Mouse (Mus musculus): ENCODE measurements around the gene Bloc1s6. TPM values are rescaled to one million over a fixed set of nuclear protein-coding genes. Genes with fewer than 3 reads are reported as not detected.

The Bloc1s6 gene
- polyA plus RNA-seq, 1 experiment from 2014 or later, result 34.3 TPM

GRCm38 (mm10) chr2:122715148-122715692 lies 23.1 kb upstream of the Bloc1s6 start:
- no peaks in the 10 kb centered on the region for H3K9me3 ChIP-seq (replicated peaks)
- H3K27me3 ChIP-seq (replicated peaks), result no peaks in the 10 kb centered on the region
- H3K4me3 ChIP-seq, result no peak overlapping the region
- H3K36me3 ChIP-seq, result no peaks in the 10 kb centered on the region
- 61% methylated on average over 5 of the region's 5 CpGs for WGBS
- H3K27ac ChIP-seq (ENCODE audit: poor library complexity, severe bottlenecking), result no peak overlapping the region
- H3K4me1 ChIP-seq (replicated peaks), result no peaks in the 10 kb centered on the region
- H3K9ac ChIP-seq, result no peak overlapping the region
- ATAC-seq (ENCODE audit: insufficient number of reproducible peaks, low FRiP score), result no peak
- H3K4me2 ChIP-seq, result no peak overlapping the region

- Histone ChIP-seq H3K4me1 (replicated peaks) (no peaks in the 10 kb centered on the region), H3K27ac (ENCODE audit: poor library complexity, severe bottlenecking) (no peak overlapping the region), H3K36me3 (no peaks in the 10 kb centered on the region), H3K4me2 (no peak overlapping the region), H3K9me3 (replicated peaks) (no peaks in the 10 kb centered on the region), H3K9ac (no peak overlapping the region), H3K27me3 (replicated peaks) (no peaks in the 10 kb centered on the region), H3K4me3 (no peak overlapping the region)
- ATAC-seq (ENCODE audit: insufficient number of reproducible peaks, low FRiP score), result no peak
- 69% methylated on average over 3 of the region's 3 CpGs for WGBS
Observed at GRCm38 (mm10) chr2:122716301-122716842, 21.9 kb upstream of the Bloc1s6 start.

- Histone ChIP-seq H3K4me1 (replicated peaks) (no peaks in the 10 kb centered on the region), H3K9me3 (replicated peaks) (no peaks in the 10 kb centered on the region), H3K27ac (ENCODE audit: poor library complexity, severe bottlenecking) (no peak overlapping the region), H3K27me3 (replicated peaks) (no peaks in the 10 kb centered on the region), H3K4me3 (no peak overlapping the region), H3K9ac (no peak overlapping the region), H3K4me2 (no peak overlapping the region), H3K36me3 (no peaks in the 10 kb centered on the region)
- no peak for ATAC-seq (ENCODE audit: insufficient number of reproducible peaks, low FRiP score)
- WGBS, result 60% methylated on average over 1 of the region's 1 CpGs
Observed at GRCm38 (mm10) chr2:122719232-122719631, 19.1 kb upstream of the Bloc1s6 start.

- no peak overlapping the region for H3K4me2 ChIP-seq
- no peak for ATAC-seq (ENCODE audit: insufficient number of reproducible peaks, low FRiP score)
- H3K27ac ChIP-seq (ENCODE audit: poor library complexity, severe bottlenecking), result no peak overlapping the region
- no peaks in the 10 kb centered on the region for H3K36me3 ChIP-seq
- H3K27me3 ChIP-seq (replicated peaks), result no peaks in the 10 kb centered on the region
- H3K4me3 ChIP-seq, result no peak overlapping the region
- 72% methylated on average over 3 of the region's 3 CpGs for WGBS
- H3K9me3 ChIP-seq (replicated peaks), result no peaks in the 10 kb centered on the region
- H3K4me1 ChIP-seq (replicated peaks), result no peaks in the 10 kb centered on the region
- no peak overlapping the region for H3K9ac ChIP-seq
Observed at GRCm38 (mm10) chr2:122720564-122720963, 17.7 kb upstream of the Bloc1s6 start.

- WGBS, result 54% methylated on average over 10 of the region's 10 CpGs
- H3K9ac ChIP-seq, result no peak overlapping the region
Observed at GRCm38 (mm10) chr2:122725604-122726003, 12.7 kb upstream of the Bloc1s6 start.

GRCm38 (mm10) chr2:122731456-122731855 lies 6.8 kb upstream of the Bloc1s6 start:
- H3K4me2 ChIP-seq, result no peak overlapping the region
- ATAC-seq (ENCODE audit: insufficient number of reproducible peaks, low FRiP score), result no peak

More at GRCm38 (mm10) chr2:122725604-122726003, 12.7 kb upstream of the Bloc1s6 start:
- Histone ChIP-seq H3K27ac (ENCODE audit: poor library complexity, severe bottlenecking) (no peak overlapping the region), H3K36me3 (no peaks in the 10 kb centered on the region), H3K4me1 (replicated peaks) (no peaks in the 10 kb centered on the region), H3K9me3 (replicated peaks) (no peaks in the 10 kb centered on the region), H3K4me2 (no peak overlapping the region), H3K27me3 (replicated peaks) (no peaks in the 10 kb centered on the region), H3K4me3 (no peak overlapping the region)
- no peak for ATAC-seq (ENCODE audit: insufficient number of reproducible peaks, low FRiP score)

GRCm38 (mm10) chr2:122739023-122739422 lies 720 bp downstream of the Bloc1s6 start:
- Histone ChIP-seq H3K9ac (peak overlapping the region; percentile 89), H3K36me3 (peaks cover 13% of the 10 kb centered on the region), H3K27ac (ENCODE audit: poor library complexity, severe bottlenecking) (no peak overlapping the region), H3K4me1 (replicated peaks) (peaks cover 9% of the 10 kb centered on the region), H3K4me2 (peak overlapping the region; percentile 68), H3K27me3 (replicated peaks) (peaks cover 13% of the 10 kb centered on the region; the same call in 1 of the 2 replicates), H3K4me3 (peak overlapping the region; percentile 78), H3K9me3 (replicated peaks) (no peaks in the 10 kb centered on the region)
- no peak for ATAC-seq (ENCODE audit: insufficient number of reproducible peaks, low FRiP score)
- 31% methylated on average over 7 of the region's 7 CpGs for WGBS

More at GRCm38 (mm10) chr2:122731456-122731855, 6.8 kb upstream of the Bloc1s6 start:
- no peak overlapping the region for H3K4me3 ChIP-seq
- H3K27me3 ChIP-seq (replicated peaks), result peaks cover 19% of the 10 kb centered on the region; the same call in 1 of the 2 replicates
- H3K9ac ChIP-seq, result no peak overlapping the region
- H3K27ac ChIP-seq (ENCODE audit: poor library complexity, severe bottlenecking), result no peak overlapping the region
- 57% methylated on average over 2 of the region's 2 CpGs for WGBS
- no peaks in the 10 kb centered on the region for H3K9me3 ChIP-seq (replicated peaks)
- H3K36me3 ChIP-seq, result no peaks in the 10 kb centered on the region
- no peaks in the 10 kb centered on the region; the same call in 1 of the 2 replicates for H3K4me1 ChIP-seq (replicated peaks)

GRCm38 (mm10) chr2:122746461-122746860 lies 8.2 kb downstream of the Bloc1s6 start:
- Histone ChIP-seq H3K9me3 (replicated peaks) (no peaks in the 10 kb centered on the region), H3K4me3 (no peak overlapping the region), H3K36me3 (peaks cover 56% of the 10 kb centered on the region), H3K27ac (ENCODE audit: poor library complexity, severe bottlenecking) (no peak overlapping the region), H3K4me1 (replicated peaks) (no peaks in the 10 kb centered on the region), H3K4me2 (no peak overlapping the region), H3K9ac (no peak overlapping the region), H3K27me3 (replicated peaks) (no peaks in the 10 kb centered on the region)
- 83% methylated on average over 9 of the region's 9 CpGs for WGBS
- ATAC-seq (ENCODE audit: insufficient number of reproducible peaks, low FRiP score), result no peak

GRCm38 (mm10) chr2:122753739-122754343 lies 15.5 kb downstream of the Bloc1s6 start:
- no peak overlapping the region for H3K4me2 ChIP-seq
- H3K36me3 ChIP-seq, result peaks cover 9% of the 10 kb centered on the region; the same call in 1 of the 2 replicates
- no peaks in the 10 kb centered on the region for H3K4me1 ChIP-seq (replicated peaks)
- H3K9ac ChIP-seq, result no peak overlapping the region
- H3K4me3 ChIP-seq, result no peak overlapping the region
- ATAC-seq (ENCODE audit: insufficient number of reproducible peaks, low FRiP score), result no peak
- peaks cover 3% of the 10 kb centered on the region; the same call in 1 of the 2 replicates for H3K27me3 ChIP-seq (replicated peaks)
- 12% methylated on average over 7 of the region's 7 CpGs for WGBS
- no peaks in the 10 kb centered on the region for H3K9me3 ChIP-seq (replicated peaks)
- H3K27ac ChIP-seq (ENCODE audit: poor library complexity, severe bottlenecking), result no peak overlapping the region

GRCm38 (mm10) chr2:122759791-122760190 lies 21.5 kb downstream of the Bloc1s6 start:
- no peaks in the 10 kb centered on the region for H3K9me3 ChIP-seq (replicated peaks)
- WGBS, result 82% methylated on average over 1 of the region's 1 CpGs
- no peak for ATAC-seq (ENCODE audit: insufficient number of reproducible peaks, low FRiP score)

GRCm38 (mm10) chr2:122762991-122763390 lies 24.7 kb downstream of the Bloc1s6 start:
- WGBS, result 53% methylated on average over 3 of the region's 3 CpGs
- H3K36me3 ChIP-seq, result no peaks in the 10 kb centered on the region
- H3K9me3 ChIP-seq (replicated peaks), result no peaks in the 10 kb centered on the region
- no peak overlapping the region for H3K4me3 ChIP-seq
- peaks cover 13% of the 10 kb centered on the region for H3K27me3 ChIP-seq (replicated peaks)
- no peak overlapping the region for H3K9ac ChIP-seq
- H3K27ac ChIP-seq (ENCODE audit: poor library complexity, severe bottlenecking), result no peak overlapping the region
- H3K4me1 ChIP-seq (replicated peaks), result 0 out of 2 replicates have a peak, but pooled peaks cover 3% of the 10 kb centered on the region
- no peak overlapping the region for H3K4me2 ChIP-seq
- ATAC-seq (ENCODE audit: insufficient number of reproducible peaks, low FRiP score), result no peak

More at GRCm38 (mm10) chr2:122759791-122760190, 21.5 kb downstream of the Bloc1s6 start:
- Histone ChIP-seq H3K4me3 (no peak overlapping the region), H3K36me3 (no peaks in the 10 kb centered on the region), H3K27me3 (replicated peaks) (peaks cover 7% of the 10 kb centered on the region; the same call in 1 of the 2 replicates), H3K27ac (ENCODE audit: poor library complexity, severe bottlenecking) (no peak overlapping the region), H3K4me2 (no peak overlapping the region), H3K4me1 (replicated peaks) (no peaks in the 10 kb centered on the region), H3K9ac (no peak overlapping the region)

All from heart, embryonic 12.5 days (tissue).